Mouse (Mus musculus): Measurements from ENCODE around the gene Map3k21.

- no peak for TF ChIP-seq EP300 (IDR thresholded peaks at IDR 0.05; ENCODE audit: insufficient read depth, low read depth, low read length)
- TF ChIP-seq POLR2A (IDR thresholded peaks at IDR 0.05; ENCODE audit: insufficient read depth, low read length): no peak
- TF ChIP-seq CTCF (IDR thresholded peaks at IDR 0.05; ENCODE audit: low read depth, low read length): no peak
Measured at GRCm38 (mm10) chr8:125971336-125971735, 61.1 kb downstream of the Map3k21 start.

Data from ES-Bruce4 (cell line).